Mouse (Mus musculus) lung, postnatal 0 days (tissue): ENCODE results near the gene Tecrl. TPM values are rescaled to one million over a fixed set of nuclear protein-coding genes. Genes with fewer than 3 reads are reported as not detected.

ENCODE experiments used
- ATAC-seq: fragments of 200-750 bp; cut with Nextera tagmentation; 2 replicates; pipeline ENCODE4 v1.8.0; 2017; ENCODE audit warnings: moderate library complexity
- DNase-seq: peaks from one replicate; pipeline ENCODE4 v3.0.0-alpha.2; 2016; ENCODE audit warnings: low spot score
- H3K27ac ChIP-seq: fragments of 300-500 bp; sonication (generic); 2 replicates; pipeline ENCODE4 v1.5.1; 2014; ENCODE audit warnings: antibody characterized with exemption, mild to moderate bottlenecking, low read length, mixed read lengths
- H3K27me3 ChIP-seq: fragments of 300-500 bp; sonication (generic); replicated peaks from 2 replicates; pipeline ENCODE4 v1.6.1; 2014; ENCODE audit warnings: low read length, mixed read lengths; ENCODE audit not compliant: insufficient read depth
- H3K36me3 ChIP-seq: fragments of 300-500 bp; sonication (generic); 2 replicates; pipeline ENCODE4 v1.6.1; 2014; ENCODE audit warnings: low read length, mixed read lengths; ENCODE audit not compliant: insufficient read depth
- H3K4me1 ChIP-seq: fragments of 300-500 bp; sonication (generic); 2 replicates; pipeline ENCODE4 v1.6.1; 2014; ENCODE audit warnings: antibody characterized with exemption, low read depth, low read length, mixed read lengths; ENCODE audit not compliant: insufficient read depth
- H3K4me2 ChIP-seq: fragments of 300-500 bp; sonication (generic); replicated peaks from 2 replicates; pipeline ENCODE4 v1.6.1; 2014; ENCODE audit warnings: low read depth, mild to moderate bottlenecking, low read length, moderate library complexity, mixed read lengths
- H3K4me3 ChIP-seq: fragments of 300-500 bp; sonication (generic); 2 replicates; pipeline ENCODE4 v1.5.1; 2014; ENCODE audit warnings: low read depth, low read length
- H3K9ac ChIP-seq: fragments of 300-500 bp; sonication (generic); replicated peaks from 2 replicates; pipeline ENCODE4 v1.6.1; 2014; ENCODE audit warnings: low read depth, mild to moderate bottlenecking
- H3K9me3 ChIP-seq: fragments of 300-500 bp; sonication (generic); 2 replicates; pipeline ENCODE4 v1.6.1; 2016; ENCODE audit warnings: low read length, mixed read lengths
- CTCF ChIP-seq: IDR thresholded peaks from 2 replicates; pipeline ENCODE4 v1.5.1; 2016; ENCODE audit warnings: antibody characterized with exemption, mild to moderate bottlenecking
- EP300 ChIP-seq: IDR thresholded peaks from 2 replicates; pipeline ENCODE4 v1.6.1; 2016; ENCODE audit warnings: antibody characterized with exemption, mild to moderate bottlenecking, control low read depth
- WGBS: fragments of 180-500 bp; shearing (Covaris S2); extraction: QIAGEN DNeasy Blood & Tissue Kit; methylation state at CpG from one replicate; pipeline ENCODE4 v1.1.7; 2014; 5-methylcytosine and 5-hydroxymethylcytosine counted together
- polyA plus RNA-seq: library from polyadenylated mRNA; unstranded; fragments of >200 nt; fragmentation: Nextera tagmentation; extraction: Ambion mirVana; gene quantifications from 2 replicates; pipeline ENCODE4 v1.2.1, GENCODE M21; 2015

Tecrl gene
- polyA plus RNA-seq, 1 experiment from 2014 or later: 3.7 TPM

DNA sequence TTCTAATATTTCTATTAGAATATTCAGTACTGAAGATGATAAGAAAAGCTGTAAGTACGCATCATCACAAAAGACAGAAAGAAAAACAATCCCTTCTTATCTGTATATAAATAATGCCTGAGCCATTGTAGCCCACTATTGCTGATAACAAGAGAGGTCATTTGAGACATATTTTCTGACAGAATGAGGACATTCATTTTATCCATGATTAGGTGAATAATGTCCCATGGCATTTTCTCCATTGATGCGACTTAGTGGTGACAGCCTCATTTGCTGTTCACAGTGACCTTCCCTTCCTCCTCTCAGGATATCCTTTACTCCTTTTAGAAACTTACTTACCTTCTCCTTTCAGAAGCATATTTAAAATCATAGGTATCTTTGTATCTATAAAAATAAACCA is 100.9 kb downstream of the Tecrl start:
- DNase-seq (no peak), ATAC-seq (no peak)
- H3K36me3 ChIP-seq: no peaks in the 10 kb centered on the region
- H3K4me1 ChIP-seq: no peaks in the 10 kb centered on the region
- no peaks in the 10 kb centered on the region for H3K27me3 ChIP-seq
- 77% methylated on average over 2 of the region's 2 CpGs for WGBS
- no peak for TF ChIP-seq CTCF
- no peak for TF ChIP-seq EP300
- H3K9me3 ChIP-seq: no peaks in the 10 kb centered on the region
- no peak overlapping the region for H3K4me3 ChIP-seq
- H3K27ac ChIP-seq: no peak overlapping the region
- H3K9ac ChIP-seq: no peak overlapping the region
- no peak overlapping the region for H3K4me2 ChIP-seq

DNA sequence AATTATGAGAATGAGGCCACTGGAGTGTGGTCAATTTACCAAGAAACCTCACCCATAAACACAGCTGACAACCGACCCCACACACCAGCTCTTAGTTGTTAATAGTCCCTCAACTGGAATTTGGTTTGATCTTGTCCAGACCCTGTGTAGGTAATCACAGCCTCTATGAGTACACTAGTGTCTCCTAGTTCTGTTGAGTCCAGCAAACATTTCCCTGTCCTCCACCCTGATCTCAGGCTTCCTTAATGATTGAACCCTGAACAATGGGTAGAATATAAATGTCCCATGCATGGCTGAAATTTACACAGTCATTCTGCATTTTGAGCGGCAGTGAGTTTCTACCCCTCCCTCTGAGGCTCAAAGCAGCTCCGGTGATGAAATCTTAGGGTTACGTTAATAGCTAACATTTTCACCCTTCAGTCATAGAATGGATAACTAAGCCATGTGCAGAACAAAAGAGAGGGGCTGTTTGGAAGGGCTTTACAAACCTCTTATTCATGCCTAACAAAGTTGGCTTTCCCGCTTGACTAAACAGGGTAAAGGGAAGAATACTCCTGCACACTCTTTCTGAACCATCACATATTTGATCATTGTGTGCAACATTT is 116.0 kb downstream of the Tecrl start:
- ATAC-seq (no peak), DNase-seq (no peak)
- H3K4me2 ChIP-seq: no peak overlapping the region
- H3K9me3 ChIP-seq: no peaks in the 10 kb centered on the region
- H3K36me3 ChIP-seq: no peaks in the 10 kb centered on the region
- H3K4me1 ChIP-seq: no peaks in the 10 kb centered on the region
- no peaks in the 10 kb centered on the region for H3K27me3 ChIP-seq
- H3K4me3 ChIP-seq: no peak overlapping the region
- TF ChIP-seq CTCF (no peak), EP300 (no peak)
- 64% methylated on average over 5 of the region's 5 CpGs for WGBS
- H3K27ac ChIP-seq: no peak overlapping the region
- no peak overlapping the region for H3K9ac ChIP-seq
